Mouse (Mus musculus): ENCODE measurements at regions not wholly inside any gene's neighbourhood (a gene's known extent, or its start where the extent isn't known, plus 50 kb on each side); places are given as distances from the start of the nearest gene placed in this dataset.

GRCm38 (mm10) chr12:28237041-28237440 lies 315.2 kb downstream of the Dcdc2c start:
- no peak for ATAC-seq (ENCODE audit: extremely low read depth, insufficient number of reproducible peaks, low FRiP score, poor library complexity, severe bottlenecking)

- no peak for ATAC-seq (ENCODE audit: extremely low read depth, insufficient number of reproducible peaks, low FRiP score, poor library complexity, severe bottlenecking)
Observed at GRCm38 (mm10) chr12:28202847-28203246, 349.4 kb downstream of the Dcdc2c start.

- no peak for ATAC-seq (ENCODE audit: extremely low read depth, insufficient number of reproducible peaks, low FRiP score, poor library complexity, severe bottlenecking)
Observed at GRCm38 (mm10) chr12:28186695-28187094, 365.5 kb downstream of the Dcdc2c start.

GRCm38 (mm10) chr12:28181265-28181664 lies 370.9 kb downstream of the Dcdc2c start:
- no peak for ATAC-seq (ENCODE audit: extremely low read depth, insufficient number of reproducible peaks, low FRiP score, poor library complexity, severe bottlenecking)

- no peak for ATAC-seq (ENCODE audit: extremely low read depth, insufficient number of reproducible peaks, low FRiP score, poor library complexity, severe bottlenecking)
Observed at GRCm38 (mm10) chr12:28176016-28176415, 376.2 kb downstream of the Dcdc2c start.

- ATAC-seq (ENCODE audit: extremely low read depth, insufficient number of reproducible peaks, low FRiP score, poor library complexity, severe bottlenecking) = no peak
Observed at GRCm38 (mm10) chr12:28174078-28174477, 378.1 kb downstream of the Dcdc2c start.

GRCm38 (mm10) chr12:28158786-28159185 lies 393.4 kb downstream of the Dcdc2c start:
- no peak for ATAC-seq (ENCODE audit: extremely low read depth, insufficient number of reproducible peaks, low FRiP score, poor library complexity, severe bottlenecking)

GRCm38 (mm10) chr12:28150759-28151158 lies 401.4 kb downstream of the Dcdc2c start:
- no peak for ATAC-seq (ENCODE audit: extremely low read depth, insufficient number of reproducible peaks, low FRiP score, poor library complexity, severe bottlenecking)

GRCm38 (mm10) chr12:28135810-28136592 lies 416.2 kb downstream of the Dcdc2c start:
- no peak for ATAC-seq (ENCODE audit: extremely low read depth, insufficient number of reproducible peaks, low FRiP score, poor library complexity, severe bottlenecking)

GRCm38 (mm10) chr12:28122766-28123165 lies 429.4 kb downstream of the Dcdc2c start:
- ATAC-seq (ENCODE audit: extremely low read depth, insufficient number of reproducible peaks, low FRiP score, poor library complexity, severe bottlenecking) = no peak

- ATAC-seq (ENCODE audit: extremely low read depth, insufficient number of reproducible peaks, low FRiP score, poor library complexity, severe bottlenecking) = no peak
Observed at GRCm38 (mm10) chr12:28120106-28120505, 432.1 kb downstream of the Dcdc2c start.

GRCm38 (mm10) chr12:28090673-28091072 lies 461.5 kb downstream of the Dcdc2c start:
- no peak for ATAC-seq (ENCODE audit: extremely low read depth, insufficient number of reproducible peaks, low FRiP score, poor library complexity, severe bottlenecking)

- no peak for ATAC-seq (ENCODE audit: extremely low read depth, insufficient number of reproducible peaks, low FRiP score, poor library complexity, severe bottlenecking)
Observed at GRCm38 (mm10) chr12:28085460-28085859, 466.7 kb downstream of the Dcdc2c start.

- no peak for ATAC-seq (ENCODE audit: extremely low read depth, insufficient number of reproducible peaks, low FRiP score, poor library complexity, severe bottlenecking)
Observed at GRCm38 (mm10) chr12:28076606-28077005, 475.6 kb downstream of the Dcdc2c start.

- no peak for ATAC-seq (ENCODE audit: extremely low read depth, insufficient number of reproducible peaks, low FRiP score, poor library complexity, severe bottlenecking)
Observed at GRCm38 (mm10) chr12:28068584-28068983, 483.6 kb downstream of the Dcdc2c start.

GRCm38 (mm10) chr12:28060281-28060680 lies 491.9 kb downstream of the Dcdc2c start:
- no peak for ATAC-seq (ENCODE audit: extremely low read depth, insufficient number of reproducible peaks, low FRiP score, poor library complexity, severe bottlenecking)

- no peak for ATAC-seq (ENCODE audit: extremely low read depth, insufficient number of reproducible peaks, low FRiP score, poor library complexity, severe bottlenecking)
Observed at GRCm38 (mm10) chr12:28055518-28056280, 496.5 kb downstream of the Dcdc2c start.

- ATAC-seq (ENCODE audit: extremely low read depth, insufficient number of reproducible peaks, low FRiP score, poor library complexity, severe bottlenecking) = no peak
Observed at GRCm38 (mm10) chr12:28054444-28054843, 497.8 kb downstream of the Dcdc2c start.

GRCm38 (mm10) chr12:28047989-28048388 lies 504.2 kb downstream of the Dcdc2c start:
- no peak for ATAC-seq (ENCODE audit: extremely low read depth, insufficient number of reproducible peaks, low FRiP score, poor library complexity, severe bottlenecking)

GRCm38 (mm10) chr12:28038161-28038911 lies 513.9 kb downstream of the Dcdc2c start:
- ATAC-seq (ENCODE audit: extremely low read depth, insufficient number of reproducible peaks, low FRiP score, poor library complexity, severe bottlenecking) = no peak

Data from neutrophil, adult 5-6 weeks (primary cell).